Mouse (Mus musculus): ENCODE results near the gene Tapt1.
"Not testable (repeated sequence)": the region's sequence is repeated elsewhere in the genome, so short reads cannot be mapped to it uniquely, and the experiment has no call there.

DNA sequence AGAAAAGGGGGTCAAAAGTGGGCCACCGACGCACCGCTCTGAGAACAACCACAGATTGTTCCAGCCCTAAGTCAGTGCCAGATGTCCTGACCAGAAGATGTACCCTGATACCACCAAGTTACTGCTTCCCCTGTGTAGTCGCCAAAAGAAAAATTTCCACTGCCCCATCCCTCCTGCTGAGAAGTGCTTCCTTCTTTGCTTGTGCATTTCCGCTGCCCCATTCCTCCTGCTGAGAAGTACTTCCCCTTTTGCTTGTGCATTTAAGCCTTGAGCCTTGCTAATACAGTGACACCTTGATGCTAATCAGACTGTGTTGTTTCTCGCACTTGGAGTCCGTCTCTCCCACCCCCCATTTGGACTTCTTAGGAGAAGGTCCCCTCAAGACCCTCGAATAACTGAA lies 99.9 kb downstream of the Tapt1 start:
- not testable (repeated sequence) for TF ChIP-seq CTCF (IDR thresholded peaks at IDR 0.05; ENCODE audit: control insufficient read depth, insufficient read depth, low read length); POLR2A (IDR thresholded peaks at IDR 0.05; ENCODE audit: borderline replicate concordance, control insufficient read depth, low read depth, low read length)

Data from bone marrow, adult 2 months (tissue).